Mouse (Mus musculus) brain, embryonic 14.5 days (tissue): ENCODE data around the gene Triobp.

Experiments used
- CTCF ChIP-seq: fragments of 200-500 bp; IDR thresholded peaks from 2 replicates; pipeline ENCODE4 v1.5.1; 2012; ENCODE audit warnings: inconsistent platforms, mild to moderate bottlenecking, moderate library complexity, borderline replicate concordance; ENCODE audit not compliant: insufficient read depth, insufficient read length; ENCODE audit errors: extremely low read depth
- POLR2A ChIP-seq: fragments of 200-500 bp; IDR thresholded peaks from 2 replicates; pipeline ENCODE4 v1.6.1; 2012; ENCODE audit warnings: mild to moderate bottlenecking, inconsistent platforms, borderline replicate concordance; ENCODE audit not compliant: poor library complexity, insufficient read depth, insufficient read length, severe bottlenecking; ENCODE audit errors: extremely low read depth

- TF ChIP-seq CTCF (no peak), POLR2A (no peak)
Measured at GRCm38 (mm10) chr15:78919914-78920313, 27.6 kb upstream of the Triobp start.
